In the genomic region with DNA sequence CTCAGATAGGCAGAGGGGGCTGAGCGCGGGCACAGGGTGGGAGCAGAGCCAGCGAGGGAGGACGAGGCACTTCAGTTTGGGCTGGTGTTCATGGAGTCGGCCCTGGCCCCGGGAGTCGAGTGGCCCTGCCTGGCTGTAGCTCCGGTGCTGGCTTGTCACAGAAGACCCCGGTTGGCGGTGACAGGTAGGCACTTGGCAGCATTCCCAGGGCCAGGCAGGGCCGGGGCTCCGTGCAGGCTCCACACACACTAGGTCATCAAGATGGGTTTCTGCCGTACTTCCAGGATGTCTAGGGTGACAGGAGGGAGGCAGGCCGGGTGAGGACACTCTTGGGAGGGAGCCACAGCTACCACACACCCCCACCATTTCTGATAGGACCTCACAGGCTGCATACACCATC, we compare ENCODE assay signal across 23 mouse cellular contexts.
"Had no signal": no experiment of that assay in that cellular context is flagged by ENCODE, and none has a peak within 500 bp of the region (broad histone marks: within the 10 kb centered on the region; RNA-seq: fewer than 3 reads in every experiment).

No protein-coding gene starts in this region.

- H3K4me2 ChIP-seq: kidney, embryonic 15.5 days; limb, embryonic 12.5 days; limb, embryonic 15.5 days; liver, embryonic 11.5 days; lung, embryonic 14.5 days; midbrain, embryonic 12.5 days; neural tube, embryonic 13.5 days; stomach, embryonic 15.5 days had no signal

- DNase-seq: kidney, adult 8-10 months; kidney, postnatal 10 days; kidney, postnatal 36 days; layer of hippocampus, adult 9-11 months; liver, postnatal 0 days; lung, embryonic 14.5 days; retina, postnatal 1 day; right cerebral cortex, postnatal 25 days; spleen, adult 18-20 months; thymus, adult 18-20 months; thymus, postnatal 36 days had no signal

- H3K27ac ChIP-seq: kidney, embryonic 15.5 days; limb, embryonic 12.5 days; limb, embryonic 15.5 days; liver, embryonic 14.5 days; macrophage; midbrain, embryonic 12.5 days; neural tube, embryonic 13.5 days; stomach, embryonic 15.5 days had no signal

- H3K27me3 ChIP-seq: kidney, embryonic 15.5 days; limb, embryonic 12.5 days; limb, embryonic 15.5 days; midbrain, embryonic 12.5 days; neural tube, embryonic 13.5 days; stomach, embryonic 15.5 days had no signal

- H3K4me1 ChIP-seq: limb, embryonic 12.5 days; limb, embryonic 15.5 days; midbrain, embryonic 12.5 days; neural tube, embryonic 13.5 days; stomach, embryonic 15.5 days had no signal

- H3K9me3 ChIP-seq: kidney, embryonic 15.5 days; limb, embryonic 12.5 days; limb, embryonic 15.5 days; midbrain, embryonic 12.5 days; neural tube, embryonic 13.5 days; stomach, embryonic 15.5 days had no signal

- H3K9ac ChIP-seq: kidney, embryonic 15.5 days; limb, embryonic 12.5 days; limb, embryonic 15.5 days; liver, embryonic 14.5 days; liver, postnatal 0 days; lung, embryonic 14.5 days; midbrain, embryonic 12.5 days; neural tube, embryonic 13.5 days; stomach, embryonic 15.5 days had no signal

- ATAC-seq: liver, postnatal 0 days; lung, postnatal 0 days; midbrain, embryonic 16.5 days had no signal

- H3K4me3 ChIP-seq: kidney, embryonic 15.5 days; limb, embryonic 12.5 days; limb, embryonic 15.5 days; midbrain, embryonic 12.5 days; myocyte; neural tube, embryonic 13.5 days; stomach, embryonic 15.5 days had no signal
